Mouse (Mus musculus) gastrocnemius, adult 2 months (tissue): ENCODE data around the gene B3gnt2. TPM values are rescaled to one million over a fixed set of nuclear protein-coding genes. Genes with fewer than 3 reads are reported as not detected.

Source experiments
- DNase-seq: peaks from one replicate; pipeline ENCODE4 v3.0.0; 2022
- H3K27ac ChIP-seq: fragments of 200-600 bp; 2 replicates; pipeline ENCODE4 v1.8.1; 2022; ENCODE audit warnings: mild to moderate bottlenecking
- H3K4me3 ChIP-seq: fragments of 200-600 bp; 2 replicates; pipeline ENCODE4 v1.8.1; 2022; ENCODE audit warnings: mild to moderate bottlenecking, moderate library complexity
- CTCF ChIP-seq: fragments of 200-600 bp; IDR thresholded peaks from 2 replicates; pipeline ENCODE4 v1.8.1; 2022; ENCODE audit warnings: antibody characterized with exemption, mild to moderate bottlenecking, moderate library complexity
- intact Hi-C: fragments of 180-260 bp; cut with DNase I; formaldehyde crosslinking; loops from one replicate; pipeline ENCODE4 v1.15.1; 2025
- total RNA-seq, 2 experiments: library from RNA; stranded (reverse); gene quantifications; 2 replicates each; pipeline ENCODE4 v1.2.3; 2021

The B3gnt2 gene
- total RNA-seq, 2 experiments from 2014 or later = 1.6 to 2.1 TPM

- Histone ChIP-seq H3K27ac (no peak overlapping the region), H3K4me3 (no peak overlapping the region)
- intact Hi-C loops = no loop called here
- DNase-seq = no peak
- TF ChIP-seq CTCF = no peak
These were observed 69.0 kb downstream of the B3gnt2 start for GRCm38 (mm10) chr11:22791726-22792125.

DNA sequence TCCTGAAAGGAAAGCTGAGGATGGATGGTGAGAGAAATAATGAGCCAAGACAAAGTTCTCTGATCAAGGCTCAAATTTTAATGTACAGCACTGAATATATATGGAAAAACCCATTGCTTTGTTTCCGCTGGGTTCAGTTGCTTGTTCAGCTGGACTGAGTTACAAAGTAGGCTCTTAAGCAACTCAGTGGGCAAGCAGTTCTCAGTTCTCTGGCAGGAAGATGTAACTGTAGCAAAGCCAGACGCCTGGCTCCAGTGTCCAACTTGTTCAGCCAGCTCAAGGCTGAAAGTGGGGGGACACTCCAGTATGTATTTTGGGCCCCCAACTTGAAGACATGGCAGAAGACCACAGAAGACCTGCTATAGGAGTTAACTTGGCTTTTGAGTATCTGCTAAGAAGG lies 72.9 kb downstream of the B3gnt2 start:
- no peak overlapping the region for H3K27ac ChIP-seq
- TF ChIP-seq CTCF = no peak

GRCm38 (mm10) chr11:22784477-22784876 lies 76.3 kb downstream of the B3gnt2 start:
- DNase-seq = no peak
- intact Hi-C loops = no loop called here
- TF ChIP-seq CTCF = no peak
- no peak overlapping the region for H3K4me3 ChIP-seq
- H3K27ac ChIP-seq = no peak overlapping the region

More for the DNA sequence above, 72.9 kb downstream of the B3gnt2 start:
- intact Hi-C loops = no loop called here
- no peak overlapping the region for H3K4me3 ChIP-seq
- DNase-seq = no peak

DNA sequence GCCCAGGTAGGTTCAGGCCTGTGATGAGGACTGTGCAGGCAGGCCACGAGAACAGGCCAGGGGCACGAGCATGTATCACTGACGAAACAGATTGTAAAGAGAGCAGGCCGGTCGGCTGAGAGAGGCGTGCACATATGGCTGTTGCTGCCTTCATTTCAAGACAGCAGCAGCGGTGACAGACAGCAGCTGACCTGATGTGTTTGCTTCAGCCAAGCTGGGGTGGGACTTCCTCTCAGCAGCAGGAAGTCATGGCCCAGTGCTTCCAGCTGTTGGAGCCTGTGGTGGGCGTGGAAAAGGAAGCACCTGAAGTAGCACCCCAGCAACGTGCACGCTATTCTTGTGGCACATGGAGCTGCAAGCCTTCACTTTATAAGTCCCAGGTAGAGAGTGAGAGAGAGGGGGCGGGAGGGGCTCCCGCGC lies 78.0 kb downstream of the B3gnt2 start:
- intact Hi-C loops = no loop called here
- H3K4me3 ChIP-seq = no peak overlapping the region
- no peak for TF ChIP-seq CTCF

DNA sequence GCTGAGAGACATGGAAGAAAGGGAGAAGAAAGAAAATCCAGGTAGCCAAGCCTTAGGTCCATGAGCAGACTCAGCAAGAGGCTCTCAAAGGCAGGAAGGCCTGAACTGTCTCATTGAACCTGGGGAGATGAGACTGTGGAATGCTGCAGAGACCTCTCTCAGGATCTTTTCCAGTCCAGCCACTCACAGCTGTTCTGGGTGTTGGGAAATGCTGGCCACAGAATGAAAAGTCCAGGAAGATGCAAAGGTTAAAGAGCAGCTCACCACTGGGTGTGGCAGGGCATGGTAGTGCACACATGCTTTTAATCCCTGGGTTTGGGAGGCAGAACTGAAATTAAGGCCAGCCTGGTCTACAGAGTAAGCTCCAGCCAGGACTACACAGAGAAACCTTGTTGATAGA lies 79.6 kb downstream of the B3gnt2 start:
- intact Hi-C loops = no loop called here
- Histone ChIP-seq H3K4me3 (no peak overlapping the region), H3K27ac (peak overlapping the region; percentile 59)
- DNase-seq = peak; percentile 22
- TF ChIP-seq CTCF = no peak

More for the DNA sequence above, 78.0 kb downstream of the B3gnt2 start:
- no peak for DNase-seq
- H3K27ac ChIP-seq = no peak overlapping the region

- intact Hi-C loops = no loop called here
These were observed 80.0 kb downstream of the B3gnt2 start for GRCm38 (mm10) chr11:22780761-22781160.

DNA sequence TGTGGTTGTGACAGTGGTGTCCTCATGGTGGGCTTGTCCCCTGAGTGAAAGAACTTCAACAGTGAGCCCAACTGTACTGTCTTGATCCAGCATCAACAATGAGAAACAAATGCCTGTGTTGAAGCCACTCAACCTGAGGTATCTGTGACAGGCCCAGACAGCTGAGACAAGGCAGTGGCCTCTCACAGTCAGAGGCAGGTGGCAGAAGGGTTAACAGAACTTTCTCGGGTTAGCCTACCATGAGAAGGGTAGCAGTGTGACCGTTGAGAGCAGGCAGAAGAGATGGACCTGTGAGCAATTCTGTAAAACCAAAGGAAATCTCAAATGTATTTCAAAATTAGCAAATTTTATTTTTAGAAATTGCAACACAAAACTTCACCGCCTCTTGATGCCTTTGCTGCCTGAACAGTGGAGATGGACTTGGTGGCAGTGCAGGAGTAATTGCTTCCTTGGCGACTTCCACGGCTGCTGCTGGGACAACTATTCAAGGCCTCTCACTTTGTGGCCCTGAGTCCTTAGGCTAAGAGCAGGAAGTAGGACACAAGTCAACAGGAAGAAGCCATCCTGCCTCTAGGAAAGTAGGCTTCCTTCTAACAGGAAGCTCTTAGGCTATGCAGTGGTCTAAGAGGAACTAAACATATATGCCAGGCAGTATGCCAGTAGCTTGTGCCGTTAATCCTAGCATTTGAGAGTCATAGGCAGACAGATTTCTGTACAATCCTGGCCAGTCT lies 80.8 kb downstream of the B3gnt2 start:
- intact Hi-C loops = no loop called here
- peak overlapping the region; percentile 59 for H3K27ac ChIP-seq
- DNase-seq = no peak
- TF ChIP-seq CTCF = no peak
- H3K4me3 ChIP-seq = no peak overlapping the region

More at GRCm38 (mm10) chr11:22780761-22781160, 80.0 kb downstream of the B3gnt2 start:
- no peak for TF ChIP-seq CTCF
- Histone ChIP-seq H3K27ac (peak overlapping the region; percentile 59), H3K4me3 (no peak overlapping the region)
- peak; percentile 26 for DNase-seq

DNA sequence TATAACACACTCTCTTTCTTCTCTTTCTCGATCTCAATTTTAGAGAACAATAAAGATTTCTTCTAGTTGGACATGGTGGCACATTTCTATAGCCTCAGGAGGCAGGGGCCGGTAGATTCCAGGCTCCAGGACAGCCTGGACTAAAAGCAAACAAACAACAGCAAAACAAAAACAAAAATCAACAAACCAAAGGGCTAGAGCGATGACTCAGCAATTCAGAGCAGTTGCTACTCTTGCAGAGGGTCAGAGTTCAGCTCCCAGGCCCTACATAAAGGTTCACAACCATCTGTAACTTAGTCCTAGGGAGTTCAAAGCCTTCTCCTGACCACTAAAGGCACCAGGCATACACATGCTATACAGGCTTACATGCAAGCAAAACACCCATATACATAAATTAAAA lies 82.2 kb downstream of the B3gnt2 start:
- TF ChIP-seq CTCF = no peak
- no peak for DNase-seq
- Histone ChIP-seq H3K4me3 (no peak overlapping the region), H3K27ac (no peak overlapping the region)
- intact Hi-C loops = no loop called here

DNA sequence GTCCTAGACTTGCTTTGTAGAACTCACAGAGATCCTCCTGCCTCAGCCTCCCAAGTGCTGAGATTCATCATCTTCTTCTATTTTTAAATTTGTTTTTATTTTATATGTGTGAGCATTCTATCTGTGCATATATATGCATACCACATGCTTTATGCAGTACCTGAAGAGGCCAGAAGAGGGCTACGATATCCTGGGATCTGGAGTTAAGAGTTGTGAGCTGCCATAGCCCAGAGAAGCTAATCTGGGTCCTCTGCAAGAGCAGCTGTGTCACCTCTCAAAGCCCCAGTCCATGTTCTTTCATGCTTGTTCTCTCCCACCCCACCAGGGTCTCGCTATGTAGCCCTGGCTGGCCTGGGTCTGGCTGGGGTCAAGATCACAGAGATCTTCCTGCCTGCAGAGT lies 83.2 kb downstream of the B3gnt2 start:
- TF ChIP-seq CTCF = peak; percentile 33; the same call in 1 of the 2 replicates
- H3K27ac ChIP-seq = no peak overlapping the region
- no peak for DNase-seq
- intact Hi-C loops = no loop called here
- H3K4me3 ChIP-seq = no peak overlapping the region

DNA sequence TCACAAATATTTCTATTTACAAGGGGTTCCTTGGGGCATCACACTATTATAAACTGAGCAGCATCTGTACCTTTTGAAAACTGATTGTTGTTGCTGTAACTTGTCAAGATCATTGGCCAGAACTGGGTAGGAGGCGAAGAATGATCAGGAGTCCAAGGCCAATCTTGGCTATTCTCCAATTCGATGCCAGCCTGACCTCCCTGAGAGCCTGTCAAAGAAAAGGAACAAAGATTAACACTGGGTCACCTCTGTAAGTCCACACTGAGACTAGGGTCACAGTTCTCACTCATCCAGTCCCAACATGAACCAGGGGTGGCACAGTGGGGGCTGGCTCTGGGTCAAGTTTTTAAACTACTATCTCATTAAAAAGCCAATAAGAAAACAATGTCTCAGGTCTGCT lies 85.9 kb downstream of the B3gnt2 start:
- no peak for DNase-seq
- intact Hi-C loops = no loop called here
- Histone ChIP-seq H3K4me3 (no peak overlapping the region), H3K27ac (no peak overlapping the region)
- TF ChIP-seq CTCF = no peak

DNA sequence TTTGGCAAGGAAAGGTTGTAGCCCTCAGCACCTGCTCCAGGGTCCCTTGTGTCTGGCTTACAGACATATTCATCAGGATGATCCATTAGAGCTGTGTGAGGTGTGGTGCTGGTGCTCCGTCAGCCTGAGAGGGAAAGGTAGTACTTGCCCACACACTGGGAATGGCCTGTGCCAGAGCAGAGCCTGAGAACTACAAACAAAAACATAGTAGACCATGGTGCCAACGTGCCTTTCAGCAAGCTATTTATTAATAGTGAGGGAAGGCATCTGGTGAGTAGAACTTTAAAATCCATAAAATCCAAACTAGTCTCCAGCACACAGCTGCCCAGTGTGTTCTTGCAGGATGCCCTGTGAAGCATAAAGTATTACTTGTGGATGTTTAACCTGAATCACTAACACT lies 94.5 kb downstream of the B3gnt2 start:
- no peak for TF ChIP-seq CTCF
- Histone ChIP-seq H3K27ac (no peak overlapping the region), H3K4me3 (no peak overlapping the region)
- intact Hi-C loops = no loop called here
- no peak for DNase-seq

DNA sequence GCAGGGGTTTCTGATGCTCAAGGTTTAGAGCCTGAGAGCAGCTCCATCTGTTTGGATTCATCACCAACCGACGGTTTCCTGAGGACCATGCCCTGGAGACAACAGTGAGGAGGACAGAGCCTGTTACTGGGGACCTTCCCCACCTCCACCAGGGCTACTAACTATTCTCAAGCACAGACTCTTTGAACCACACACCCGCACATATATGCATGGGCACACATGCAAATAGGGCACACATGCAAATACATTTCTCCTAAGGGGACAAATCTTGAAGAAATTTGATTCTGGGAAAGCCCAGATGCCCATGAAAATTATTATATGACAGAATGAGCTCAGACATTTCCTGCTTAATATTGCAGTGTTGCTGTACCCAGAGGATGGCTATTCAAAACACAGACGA lies 95.3 kb downstream of the B3gnt2 start:
- no peak for DNase-seq
- Histone ChIP-seq H3K4me3 (no peak overlapping the region), H3K27ac (no peak overlapping the region)
- no peak for TF ChIP-seq CTCF
- intact Hi-C loops = no loop called here

- intact Hi-C loops = loop anchor here (5.0 kb wide), 1 partner anchor 34 kb away; no protein-coding TSS in a partner anchor
- Histone ChIP-seq H3K27ac (0 out of 2 replicates have a peak overlapping the region, but pooled peaks have one; percentile 8), H3K4me3 (no peak overlapping the region)
- TF ChIP-seq CTCF = no peak
- no peak for DNase-seq
These were observed 97.0 kb downstream of the B3gnt2 start for GRCm38 (mm10) chr11:22763556-22764295.
